8 mouse cellular contexts compared by ENCODE assay signal in genomic region chr12:54709691-54710493, GRCm38 (mm10). TPM values are rescaled to one million over a fixed set of nuclear protein-coding genes. Genes with fewer than 3 reads are reported as not detected.
A peak's percentile ranks its signal among the peaks of the same experiment; 100 is the strongest.
DNase-seq lines count a peak whose midpoint lies in the region; ATAC-seq and TF ChIP-seq lines count a peak whose summit lies in the region.
"Not testable (repeated sequence)": the region's sequence is repeated elsewhere in the genome, so short reads cannot be mapped to it uniquely, and the experiment has no call there.

No protein-coding gene starts in this region.

- DNase-seq in cerebellum, adult 9-11 months = peak; percentile 13
- DNase-seq in lung, postnatal 0 days (ENCODE audit: low spot score) = not testable (repeated sequence)
- peak; percentile 5 for DNase-seq in thymus, postnatal 14 days

- H3K36me3 ChIP-seq in forebrain, embryonic 13.5 days (ENCODE audit: poor library complexity, severe bottlenecking); heart, embryonic 15.5 days; intestine, embryonic 15.5 days; limb, embryonic 13.5 days; lung, postnatal 0 days (ENCODE audit: insufficient read depth, low read length); neural tube, embryonic 12.5 days: not testable (repeated sequence)

- WGBS in forebrain, embryonic 13.5 days = 0% methylated on average over 12 of the region's 44 CpGs
- 0% methylated on average over 12 of the region's 44 CpGs for WGBS in heart, embryonic 15.5 days
- 0% methylated on average over 12 of the region's 44 CpGs for WGBS in intestine, embryonic 15.5 days
- 0% methylated on average over 12 of the region's 44 CpGs for WGBS in limb, embryonic 13.5 days
- 8% methylated on average over 10 of the region's 44 CpGs for WGBS in lung, postnatal 0 days
- 0% methylated on average over 12 of the region's 44 CpGs for WGBS in neural tube, embryonic 12.5 days

- H3K4me1 ChIP-seq in forebrain, embryonic 13.5 days; heart, embryonic 15.5 days (replicated peaks); intestine, embryonic 15.5 days (replicated peaks); limb, embryonic 13.5 days; lung, postnatal 0 days (ENCODE audit: insufficient read depth, low read depth, low read length); neural tube, embryonic 12.5 days: not testable (repeated sequence)

- peak; percentile 67 for ATAC-seq in forebrain, embryonic 13.5 days
- peak; percentile 39 for ATAC-seq in heart, embryonic 15.5 days (replicated peaks; ENCODE audit: insufficient number of reproducible peaks, insufficient read depth, low FRiP score, low read depth)
- peak; percentile 81 for ATAC-seq in intestine, embryonic 15.5 days
- peak; percentile 59 for ATAC-seq in limb, embryonic 13.5 days (ENCODE audit: low FRiP score, low read depth)
- ATAC-seq in lung, postnatal 0 days = peak; percentile 58
- ATAC-seq in neural tube, embryonic 12.5 days (ENCODE audit: low FRiP score, low read depth) = peak; percentile 86

- not testable (repeated sequence) for TF ChIP-seq EP300 in lung, postnatal 0 days (IDR thresholded peaks at IDR 0.05)

- not testable (repeated sequence) for H3K27ac ChIP-seq in forebrain, embryonic 13.5 days; heart, embryonic 15.5 days; intestine, embryonic 15.5 days; limb, embryonic 13.5 days; lung, postnatal 0 days (ENCODE audit: low read length); neural tube, embryonic 12.5 days

- not testable (repeated sequence) for TF ChIP-seq CTCF in lung, postnatal 0 days (IDR thresholded peaks at IDR 0.05)

- not testable (repeated sequence) for H3K9ac ChIP-seq in forebrain, embryonic 13.5 days; heart, embryonic 15.5 days; intestine, embryonic 15.5 days; limb, embryonic 13.5 days; lung, postnatal 0 days (replicated peaks; ENCODE audit: low read depth); neural tube, embryonic 12.5 days

- H3K27me3 ChIP-seq in forebrain, embryonic 13.5 days; heart, embryonic 15.5 days; intestine, embryonic 15.5 days (replicated peaks); limb, embryonic 13.5 days; lung, postnatal 0 days (replicated peaks; ENCODE audit: insufficient read depth, low read length); neural tube, embryonic 12.5 days (replicated peaks): not testable (repeated sequence)

- H3K4me3 ChIP-seq in forebrain, embryonic 13.5 days; intestine, embryonic 15.5 days (replicated peaks); limb, embryonic 13.5 days; lung, postnatal 0 days (ENCODE audit: low read depth, low read length); neural tube, embryonic 12.5 days: not testable (repeated sequence)
- H3K4me3 ChIP-seq in heart, embryonic 15.5 days = 0 out of 2 replicates have a peak overlapping the region, but pooled peaks have one; percentile 26

- H3K4me2 ChIP-seq in forebrain, embryonic 13.5 days = peak overlapping the region; percentile 32; the same call in 1 of the 2 replicates
- peak overlapping the region; percentile 40; the same call in 1 of the 2 replicates for H3K4me2 ChIP-seq in heart, embryonic 15.5 days
- not testable (repeated sequence) for H3K4me2 ChIP-seq in intestine, embryonic 15.5 days (replicated peaks); limb, embryonic 13.5 days (replicated peaks); lung, postnatal 0 days (replicated peaks; ENCODE audit: low read depth, low read length); neural tube, embryonic 12.5 days (replicated peaks)

- not testable (repeated sequence) for H3K9me3 ChIP-seq in forebrain, embryonic 13.5 days (replicated peaks); heart, embryonic 15.5 days (replicated peaks); intestine, embryonic 15.5 days; limb, embryonic 13.5 days; lung, postnatal 0 days (ENCODE audit: low read length); neural tube, embryonic 12.5 days

RNA-seq across cellular contexts. Expression of gene Eapp, which starts 14.2 kb away (rescaled TPM):
- 89.6 and 106 TPM in 2 replicates for polyA plus RNA-seq in forebrain, embryonic 13.5 days (2015; fragmentation: Nextera tagmentation; extraction: Ambion mirVana)
- 47.8 and 50.6 TPM in 2 replicates for polyA plus RNA-seq in heart, embryonic 15.5 days (2015; fragmentation: Nextera tagmentation; extraction: Ambion mirVana)
- polyA plus RNA-seq in intestine, embryonic 15.5 days (2015; fragmentation: Nextera tagmentation; extraction: Ambion mirVana) = 54.6 and 58.1 TPM in 2 replicates
- polyA plus RNA-seq in limb, embryonic 13.5 days (2015; fragmentation: Nextera tagmentation; extraction: Ambion mirVana) = 72.8 and 79.7 TPM in 2 replicates
- polyA plus RNA-seq in lung, postnatal 0 days (2015; fragmentation: Nextera tagmentation; extraction: Ambion mirVana) = 80.8 and 82.5 TPM in 2 replicates
- polyA plus RNA-seq in neural tube, embryonic 12.5 days (2016; fragmentation: Nextera tagmentation; extraction: Ambion mirVana) = 71.3 and 81.3 TPM in 2 replicates

RNA-seq across cellular contexts. Expression of gene Sptssa, which starts 53.5 kb away (rescaled TPM):
- 182 and 185 TPM in 2 replicates for polyA plus RNA-seq in forebrain, embryonic 13.5 days (2015; fragmentation: Nextera tagmentation; extraction: Ambion mirVana)
- 137 and 138 TPM in 2 replicates for polyA plus RNA-seq in heart, embryonic 15.5 days (2015; fragmentation: Nextera tagmentation; extraction: Ambion mirVana)
- 218 and 233 TPM in 2 replicates for polyA plus RNA-seq in intestine, embryonic 15.5 days (2015; fragmentation: Nextera tagmentation; extraction: Ambion mirVana)
- 219 and 235 TPM in 2 replicates for polyA plus RNA-seq in limb, embryonic 13.5 days (2015; fragmentation: Nextera tagmentation; extraction: Ambion mirVana)
- polyA plus RNA-seq in lung, postnatal 0 days (2015; fragmentation: Nextera tagmentation; extraction: Ambion mirVana) = 134 and 155 TPM in 2 replicates
- 169 and 171 TPM in 2 replicates for polyA plus RNA-seq in neural tube, embryonic 12.5 days (2016; fragmentation: Nextera tagmentation; extraction: Ambion mirVana)
